Mouse (Mus musculus): Measurements from ENCODE around the gene Naa80.

GRCm38 (mm10) chr9:107555701-107556100 lies 23.0 kb upstream of the Naa80 start:
- TF ChIP-seq CTCF (IDR thresholded peaks at IDR 0.05; ENCODE audit: low read depth) (no peak), EP300 (IDR thresholded peaks at IDR 0.05; ENCODE audit: low read depth) (no peak)

Measured in heart, postnatal 0 days (tissue).